Mouse (Mus musculus): Measurements from ENCODE around the gene Sycp3.
"Not testable (repeated sequence)": the region's sequence is repeated elsewhere in the genome, so short reads cannot be mapped to it uniquely, and the experiment has no call there.

Sycp3 gene

GRCm38 (mm10) chr10:88459502-88459992 is at the start of gene Sycp3:
TSS of gene Sycp3 (plus strand) at chr10:88459569.
- DNase-seq (ENCODE audit: low spot score) = no peak

- no peak for DNase-seq (ENCODE audit: low spot score)
Measured at GRCm38 (mm10) chr10:88409751-88410150, 49.6 kb upstream of the Sycp3 start.

- DNase-seq (ENCODE audit: low spot score) = no peak
Measured at GRCm38 (mm10) chr10:88412290-88412995, 46.9 kb upstream of the Sycp3 start.

- DNase-seq (ENCODE audit: low spot score) = no peak
Measured at GRCm38 (mm10) chr10:88417686-88418085, 41.7 kb upstream of the Sycp3 start.

- DNase-seq (ENCODE audit: low spot score) = no peak
Measured at GRCm38 (mm10) chr10:88420141-88420541, 39.2 kb upstream of the Sycp3 start.

- DNase-seq (ENCODE audit: low spot score) = no peak
Measured at GRCm38 (mm10) chr10:88420655-88421435, 38.5 kb upstream of the Sycp3 start.

GRCm38 (mm10) chr10:88426158-88426816 is 33.1 kb upstream of the Sycp3 start:
- DNase-seq (ENCODE audit: low spot score) = no peak

- DNase-seq (ENCODE audit: low spot score) = no peak
Measured at GRCm38 (mm10) chr10:88426896-88427295, 32.5 kb upstream of the Sycp3 start.

GRCm38 (mm10) chr10:88427998-88428397 is 31.4 kb upstream of the Sycp3 start:
- DNase-seq (ENCODE audit: low spot score) = no peak

- DNase-seq (ENCODE audit: low spot score) = no peak
Measured at GRCm38 (mm10) chr10:88441224-88441623, 18.1 kb upstream of the Sycp3 start.

- DNase-seq (ENCODE audit: low spot score) = no peak
Measured at GRCm38 (mm10) chr10:88451221-88451620, 8.1 kb upstream of the Sycp3 start.

- DNase-seq (ENCODE audit: low spot score) = no peak
Measured at GRCm38 (mm10) chr10:88451990-88452389, 7.4 kb upstream of the Sycp3 start.

- DNase-seq (ENCODE audit: low spot score) = no peak
Measured at GRCm38 (mm10) chr10:88457816-88458215, 1.6 kb upstream of the Sycp3 start.

GRCm38 (mm10) chr10:88460122-88460820 is 902 bp downstream of the Sycp3 start:
- DNase-seq (ENCODE audit: low spot score) = no peak

GRCm38 (mm10) chr10:88482866-88483265 is 23.5 kb downstream of the Sycp3 start:
- DNase-seq (ENCODE audit: low spot score) = not testable (repeated sequence)

- DNase-seq (ENCODE audit: low spot score) = no peak
Measured at GRCm38 (mm10) chr10:88488629-88489028, 29.3 kb downstream of the Sycp3 start.

GRCm38 (mm10) chr10:88491632-88492031 is 32.3 kb downstream of the Sycp3 start:
- DNase-seq (ENCODE audit: low spot score) = no peak

GRCm38 (mm10) chr10:88492658-88493057 is 33.3 kb downstream of the Sycp3 start:
- DNase-seq (ENCODE audit: low spot score) = no peak

GRCm38 (mm10) chr10:88494959-88495587 is 35.7 kb downstream of the Sycp3 start:
- no peak for DNase-seq (ENCODE audit: low spot score)

- no peak for DNase-seq (ENCODE audit: low spot score)
Measured at GRCm38 (mm10) chr10:88496864-88497564, 37.6 kb downstream of the Sycp3 start.

- DNase-seq (ENCODE audit: low spot score) = no peak
Measured at GRCm38 (mm10) chr10:88499993-88500392, 40.6 kb downstream of the Sycp3 start.

Measured in ovary, postnatal 36 days (tissue).